Mouse (Mus musculus): ENCODE results near the gene Jhy. TPM values are rescaled to one million over a fixed set of nuclear protein-coding genes. Genes with fewer than 3 reads are reported as not detected.

The Jhy gene
- total RNA-seq, 2 experiments from 2014 or later: not detected

- intact Hi-C loops (cut with DNase I): no loop called here
- DNase-seq (ENCODE audit: low spot score): no peak
Observed at GRCm38 (mm10) chr9:40871369-40872155, 92.4 kb downstream of the Jhy start.

- no peak for DNase-seq (ENCODE audit: low spot score)
- intact Hi-C loops (cut with DNase I): no loop called here
Observed at GRCm38 (mm10) chr9:40870331-40870730, 93.6 kb downstream of the Jhy start.

- no peak for DNase-seq (ENCODE audit: low spot score)
- intact Hi-C loops (cut with DNase I): no loop called here
Observed at GRCm38 (mm10) chr9:40859196-40859595, 104.7 kb downstream of the Jhy start.

- intact Hi-C loops (cut with DNase I): no loop called here
- no peak for DNase-seq (ENCODE audit: low spot score)
Observed at GRCm38 (mm10) chr9:40858461-40859160, 105.3 kb downstream of the Jhy start.

- no peak for DNase-seq (ENCODE audit: low spot score)
- intact Hi-C loops (cut with DNase I): no loop called here
Observed at GRCm38 (mm10) chr9:40851515-40851914, 112.4 kb downstream of the Jhy start.

Other genes with a start within 250 kb of the Jhy start
- gene Hspa8, start 163.1 kb downstream of the Jhy start, total RNA-seq (2021): 1,000 to 10,000 TPM; 1,172 to 1,478 TPM
- not detected for gene Bsx, start 90.0 kb downstream of the Jhy start, total RNA-seq (2021)
- gene Crtam, start 40.5 kb upstream of the Jhy start, total RNA-seq (2021): not detected
- gene Ubash3b, start 197.6 kb upstream of the Jhy start, total RNA-seq (2021): 1 to 10 TPM in 1 of 2 experiments, under 1 TPM in 1; 0.99 to 1.5 TPM

Data from heart, postnatal 25 days (tissue).